Mouse (Mus musculus) kidney, postnatal 0 days (tissue): ENCODE measurements at regions not wholly inside any gene's neighbourhood (a gene's known extent, or its start where the extent isn't known, plus 50 kb on each side); places are given as distances from the start of the nearest gene placed in this dataset.

Experiments used
- ATAC-seq: fragments of 200-750 bp; cut with Nextera tagmentation; replicated peaks from 2 replicates; pipeline ENCODE4 v1.8.0; 2017; ENCODE audit warnings: low read depth, moderate number of reproducible peaks, moderate TSS enrichment, moderate library complexity; ENCODE audit not compliant: low FRiP score
- DNase-seq: peaks from one replicate; pipeline ENCODE4 v3.0.0-alpha.2; 2016; ENCODE audit warnings: low spot score
- H3K27ac ChIP-seq: fragments of 300-500 bp; sonication (generic); 2 replicates; pipeline ENCODE4 v1.5.1; 2014; ENCODE audit warnings: mild to moderate bottlenecking
- H3K27me3 ChIP-seq: fragments of 300-500 bp; sonication (generic); 2 replicates; pipeline ENCODE4 v1.6.1; 2014; ENCODE audit warnings: low read length, mixed read lengths; ENCODE audit not compliant: insufficient read depth
- H3K36me3 ChIP-seq: fragments of 300-500 bp; sonication (generic); 2 replicates; pipeline ENCODE4 v1.6.1; 2014; ENCODE audit warnings: low read length, mixed read lengths; ENCODE audit not compliant: insufficient read depth
- H3K4me1 ChIP-seq: fragments of 300-500 bp; sonication (generic); replicated peaks from 2 replicates; pipeline ENCODE4 v1.6.1; 2014; ENCODE audit warnings: antibody characterized with exemption, low read length, mixed read lengths; ENCODE audit not compliant: insufficient read depth
- H3K4me2 ChIP-seq: fragments of 300-500 bp; sonication (generic); 2 replicates; pipeline ENCODE4 v1.6.1; 2014; ENCODE audit warnings: mild to moderate bottlenecking, low read length, moderate library complexity, mixed read lengths
- H3K4me3 ChIP-seq: fragments of 300-500 bp; sonication (generic); replicated peaks from 2 replicates; pipeline ENCODE4 v1.5.1; 2014; ENCODE audit warnings: low read depth, low read length
- H3K9ac ChIP-seq: fragments of 300-500 bp; sonication (generic); 2 replicates; pipeline ENCODE4 v1.6.1; 2014; ENCODE audit warnings: low read depth, low read length
- H3K9me3 ChIP-seq: fragments of 300-500 bp; sonication (generic); replicated peaks from 2 replicates; pipeline ENCODE4 v1.6.1; 2016; ENCODE audit warnings: low read length, inconsistent platforms, mixed read lengths
- CTCF ChIP-seq: IDR thresholded peaks from 2 replicates; pipeline ENCODE4 v1.5.1; 2016; ENCODE audit warnings: antibody characterized with exemption, low read depth, mild to moderate bottlenecking, moderate library complexity
- WGBS: fragments of 180-500 bp; shearing (Covaris S2); extraction: QIAGEN DNeasy Blood & Tissue Kit; methylation state at CpG from one replicate; pipeline ENCODE4 v1.1.7; 2014; 5-methylcytosine and 5-hydroxymethylcytosine counted together

GRCm38 (mm10) chr15:97558725-97559124 is 146.9 kb downstream of the Rpap3 start:
- Histone ChIP-seq H3K4me2 (no peak overlapping the region), H3K9me3 (no peaks in the 10 kb centered on the region; the same call in 1 of the 2 replicates), H3K9ac (no peak overlapping the region), H3K27me3 (no peaks in the 10 kb centered on the region), H3K36me3 (no peaks in the 10 kb centered on the region), H3K4me3 (no peak overlapping the region), H3K4me1 (no peaks in the 10 kb centered on the region), H3K27ac (no peak overlapping the region)
- WGBS: 72% methylated on average over 7 of the region's 7 CpGs
- TF ChIP-seq CTCF: no peak
- no peak for DNase-seq
- no peak for ATAC-seq

GRCm38 (mm10) chr15:97548354-97548753 is 157.3 kb downstream of the Rpap3 start:
- TF ChIP-seq CTCF: 0 out of 2 replicates have a peak, but pooled peaks have one; percentile 15
- DNase-seq (no peak), ATAC-seq (no peak)
- H3K27ac ChIP-seq: no peak overlapping the region
- no peak overlapping the region for H3K4me2 ChIP-seq
- no peak overlapping the region for H3K9ac ChIP-seq
- no peaks in the 10 kb centered on the region for H3K36me3 ChIP-seq
- no peaks in the 10 kb centered on the region for H3K27me3 ChIP-seq
- no peak overlapping the region for H3K4me3 ChIP-seq
- 84% methylated on average over 4 of the region's 4 CpGs for WGBS
- no peaks in the 10 kb centered on the region; the same call in 1 of the 2 replicates for H3K9me3 ChIP-seq
- H3K4me1 ChIP-seq: no peaks in the 10 kb centered on the region

GRCm38 (mm10) chr15:97545034-97545433 is 160.6 kb downstream of the Rpap3 start:
- no peaks in the 10 kb centered on the region for H3K36me3 ChIP-seq
- no peak overlapping the region for H3K9ac ChIP-seq
- 90% methylated on average over 11 of the region's 11 CpGs for WGBS
- ATAC-seq: no peak
- H3K27ac ChIP-seq: no peak overlapping the region
- no peaks in the 10 kb centered on the region for H3K4me1 ChIP-seq
- DNase-seq: no peak
- no peaks in the 10 kb centered on the region; the same call in 1 of the 2 replicates for H3K9me3 ChIP-seq
- H3K4me2 ChIP-seq: no peak overlapping the region
- H3K4me3 ChIP-seq: no peak overlapping the region
- H3K27me3 ChIP-seq: no peaks in the 10 kb centered on the region
- no peak for TF ChIP-seq CTCF

DNA sequence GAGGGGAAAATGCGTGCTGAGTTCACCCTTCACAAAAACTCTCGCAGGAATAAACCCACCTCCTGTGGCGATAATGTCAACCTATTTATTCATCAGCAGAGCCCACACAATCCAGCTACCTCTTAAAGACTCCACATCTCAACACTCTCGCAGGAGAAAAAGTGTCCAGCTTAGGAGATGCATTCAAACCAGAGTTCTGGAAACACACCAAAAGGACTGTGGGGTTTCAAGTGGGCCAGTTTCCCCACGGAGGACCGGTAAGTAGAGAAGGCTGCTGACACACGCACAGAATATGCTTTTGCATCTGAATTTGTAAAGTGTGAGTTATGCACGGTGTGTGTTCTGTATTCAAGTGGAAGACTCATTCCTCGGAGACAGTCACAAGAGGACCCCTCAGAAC is 164.0 kb downstream of the Rpap3 start:
- Histone ChIP-seq H3K4me1 (no peaks in the 10 kb centered on the region), H3K27ac (no peak overlapping the region), H3K9ac (no peak overlapping the region), H3K4me3 (no peak overlapping the region), H3K4me2 (no peak overlapping the region), H3K36me3 (no peaks in the 10 kb centered on the region), H3K9me3 (no peaks in the 10 kb centered on the region), H3K27me3 (no peaks in the 10 kb centered on the region)
- DNase-seq (no peak), ATAC-seq (no peak)
- TF ChIP-seq CTCF: no peak
- WGBS: 83% methylated on average over 9 of the region's 9 CpGs

DNA sequence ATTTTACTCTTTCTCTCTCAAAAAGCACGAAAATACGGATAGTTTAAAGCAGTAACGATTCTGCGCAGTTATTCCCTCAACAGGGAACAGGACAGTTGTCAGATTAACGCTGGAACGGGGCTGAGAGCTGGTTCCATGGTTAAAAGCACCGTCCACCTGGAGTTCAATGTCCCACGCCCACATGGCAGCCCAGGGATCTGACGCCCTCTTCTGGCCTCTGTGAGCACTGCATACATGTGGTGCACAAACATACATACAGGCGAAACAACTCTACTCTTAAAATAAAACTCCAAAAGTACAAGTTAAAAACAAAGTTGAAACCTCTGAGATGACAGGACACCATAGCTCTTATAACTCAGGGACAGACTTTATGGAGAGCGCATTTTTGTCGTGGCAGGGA is 169.5 kb downstream of the Rpap3 start:
- DNase-seq (no peak), ATAC-seq (no peak)
- H3K9ac ChIP-seq: no peak overlapping the region
- no peaks in the 10 kb centered on the region for H3K9me3 ChIP-seq
- 91% methylated on average over 12 of the region's 12 CpGs for WGBS
- H3K4me2 ChIP-seq: no peak overlapping the region
- no peaks in the 10 kb centered on the region for H3K4me1 ChIP-seq
- H3K27me3 ChIP-seq: no peaks in the 10 kb centered on the region
- TF ChIP-seq CTCF: peak; percentile 32
- H3K36me3 ChIP-seq: no peaks in the 10 kb centered on the region
- H3K4me3 ChIP-seq: no peak overlapping the region
- H3K27ac ChIP-seq: no peak overlapping the region

GRCm38 (mm10) chr15:97534878-97535277 is 170.7 kb downstream of the Rpap3 start:
- 65% methylated on average over 5 of the region's 5 CpGs for WGBS
- no peak overlapping the region for H3K4me3 ChIP-seq
- no peaks in the 10 kb centered on the region for H3K9me3 ChIP-seq
- no peak overlapping the region for H3K27ac ChIP-seq
- no peaks in the 10 kb centered on the region for H3K4me1 ChIP-seq
- ATAC-seq (no peak), DNase-seq (no peak)
- H3K27me3 ChIP-seq: no peaks in the 10 kb centered on the region
- H3K4me2 ChIP-seq: no peak overlapping the region
- TF ChIP-seq CTCF: no peak
- no peak overlapping the region for H3K9ac ChIP-seq
- no peaks in the 10 kb centered on the region for H3K36me3 ChIP-seq
